Mouse (Mus musculus) c-Kit-positive CD71-negative TER-119-negative erythroid progenitor cells, embryonic 14.5 days (primary cell): ENCODE measurements around the gene Trim8.

Experiments
- DNase-seq: peaks from one replicate; pipeline ENCODE4 v3.0.0-alpha.2; 2013; ENCODE audit warnings: low read depth

Trim8 gene

GRCm38 (mm10) chr19:46505646-46506371 is 4.3 kb downstream of the Trim8 start:
- no peak for DNase-seq

DNA sequence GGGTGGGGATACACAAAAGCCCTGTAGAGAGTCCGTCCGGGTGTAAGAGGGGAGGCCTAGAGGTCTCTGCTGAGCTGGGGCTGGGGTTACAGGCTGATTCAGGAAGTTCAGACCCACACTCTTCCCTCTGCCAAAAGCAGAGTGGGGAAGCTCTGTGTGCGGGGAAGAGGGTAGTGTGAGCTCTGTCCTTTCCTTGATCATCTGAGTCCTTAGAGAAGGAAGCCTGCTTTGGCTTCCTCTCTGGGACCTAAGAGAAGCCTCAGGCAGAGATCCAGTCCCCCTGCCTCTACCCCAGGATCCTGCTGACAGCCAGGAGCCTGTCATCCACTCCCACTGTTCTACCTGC is 4.8 kb downstream of the Trim8 start:
- DNase-seq: no peak

DNA sequence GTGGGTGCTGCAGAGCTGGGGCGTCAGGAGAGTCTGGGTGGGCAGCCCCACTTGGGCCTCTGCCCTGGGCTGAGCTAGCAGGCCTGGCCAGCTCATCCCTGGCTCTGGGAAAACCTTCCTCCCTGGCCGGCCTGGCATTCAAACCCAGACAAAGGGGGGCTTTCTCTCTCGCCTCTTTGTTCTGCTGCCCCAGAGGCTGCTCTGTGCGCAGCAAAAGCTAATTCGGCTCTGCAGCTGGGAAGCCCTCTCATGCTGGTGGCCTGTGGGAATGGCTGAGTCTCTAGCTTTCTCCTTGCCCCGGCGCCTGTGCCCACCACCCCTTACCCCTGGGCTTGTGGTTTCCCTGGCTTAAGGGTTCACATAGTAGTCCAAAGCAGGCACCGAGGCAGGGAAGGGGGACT is 5.7 kb downstream of the Trim8 start:
- DNase-seq: no peak

GRCm38 (mm10) chr19:46507806-46508205 is 6.3 kb downstream of the Trim8 start:
- DNase-seq: no peak

- no peak for DNase-seq
Measured at GRCm38 (mm10) chr19:46508738-46509137, 7.2 kb downstream of the Trim8 start.

DNA sequence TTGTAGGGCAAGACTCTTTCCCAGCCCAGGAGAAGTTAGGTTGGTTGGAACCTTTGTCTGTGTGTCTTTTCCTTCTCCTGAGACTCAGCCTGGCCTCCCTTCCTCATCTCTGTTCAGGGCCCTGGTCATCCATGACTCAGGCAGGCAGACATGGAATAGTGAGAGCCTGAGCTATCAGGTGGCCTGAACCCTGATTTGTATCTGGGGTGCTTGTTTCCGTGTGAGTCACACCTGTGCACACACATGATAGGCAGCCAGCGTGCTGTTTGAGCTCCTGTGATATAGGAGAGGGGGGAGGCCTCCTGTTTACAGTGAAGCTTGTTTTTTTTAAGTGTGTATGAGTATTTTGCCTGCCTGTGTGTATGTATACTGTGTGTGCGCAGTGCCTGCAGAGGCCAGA is 7.7 kb downstream of the Trim8 start:
- no peak for DNase-seq

DNA sequence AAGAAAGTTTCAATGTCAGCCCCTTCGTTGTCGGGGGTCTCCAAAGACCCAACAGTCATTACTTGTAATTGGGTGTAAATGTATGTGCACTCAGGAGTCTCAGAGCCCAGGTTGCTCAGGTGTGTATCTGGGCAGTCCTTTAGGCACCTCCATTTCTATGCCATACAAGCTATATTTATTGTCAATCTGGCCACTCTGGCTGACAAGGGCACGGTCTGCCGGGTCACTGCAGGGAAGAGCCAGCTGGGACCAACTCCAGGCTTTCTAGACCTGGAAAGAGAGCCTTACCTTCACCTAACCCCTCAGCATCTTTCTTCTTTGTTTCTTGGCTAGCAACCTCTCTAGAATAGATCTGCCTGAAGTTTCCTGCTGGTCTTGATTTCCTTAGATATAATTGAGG is 8.2 kb downstream of the Trim8 start:
- no peak for DNase-seq

DNA sequence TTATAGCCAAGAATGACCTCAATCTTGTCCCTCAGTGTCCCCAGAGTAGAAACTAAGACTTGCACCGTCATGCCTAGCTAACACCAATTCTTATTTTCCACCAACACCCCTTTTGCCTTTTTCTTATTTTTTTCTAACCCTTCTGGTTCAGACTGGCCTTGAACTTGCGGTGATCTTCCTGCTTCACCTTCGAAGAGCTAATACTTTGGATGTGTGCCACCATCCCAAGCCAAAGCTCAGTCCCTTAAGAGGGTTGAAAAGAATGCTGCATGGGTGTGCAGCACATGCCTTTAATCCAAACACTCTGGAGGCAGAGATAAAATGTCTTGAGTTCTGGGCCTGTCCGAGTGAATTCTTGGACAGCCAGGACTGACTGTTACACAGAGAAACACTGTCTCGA is 8.9 kb downstream of the Trim8 start:
- DNase-seq: no peak

DNA sequence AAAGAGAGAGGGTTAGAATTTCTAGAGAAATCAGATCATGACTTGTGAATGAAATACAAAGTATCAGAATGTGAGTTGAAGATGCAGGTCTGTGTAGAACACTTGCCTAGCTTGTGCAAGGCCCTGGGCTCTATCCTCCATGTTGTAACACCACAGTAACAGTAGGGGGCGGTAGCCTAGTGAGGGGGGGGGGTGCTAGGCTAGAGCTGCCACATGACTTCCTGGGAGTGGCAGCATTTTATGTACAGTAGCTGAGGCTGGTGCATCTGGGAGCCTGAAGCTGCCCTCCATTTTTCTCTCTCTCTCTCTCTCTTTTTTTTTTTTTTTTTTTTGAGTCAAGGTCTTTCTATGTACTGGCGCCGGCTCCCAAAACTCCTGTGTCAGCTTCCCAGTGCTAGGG is 9.3 kb downstream of the Trim8 start:
- DNase-seq: no peak

DNA sequence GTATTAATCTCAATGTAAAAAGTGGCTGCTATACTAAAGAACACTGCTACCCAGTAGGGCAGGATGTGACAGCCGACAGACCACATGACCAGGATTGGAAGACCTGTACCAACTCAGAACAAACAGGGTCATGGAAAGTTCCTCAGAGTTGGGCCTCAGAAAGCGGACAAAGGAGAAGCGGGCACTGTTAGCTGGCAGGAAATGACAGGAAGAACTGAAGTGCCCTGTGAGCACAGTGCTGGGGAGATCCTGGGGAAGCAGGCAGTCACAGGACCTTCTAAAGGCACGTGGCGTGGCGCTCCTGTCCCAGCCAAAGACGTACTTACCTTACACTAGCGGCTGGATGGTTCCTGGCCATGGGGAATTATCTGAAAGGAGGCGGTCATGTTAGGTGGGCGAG is 9.8 kb downstream of the Trim8 start:
- no peak for DNase-seq

- no peak for DNase-seq
Measured at GRCm38 (mm10) chr19:46514387-46514786, 12.9 kb downstream of the Trim8 start.

DNA sequence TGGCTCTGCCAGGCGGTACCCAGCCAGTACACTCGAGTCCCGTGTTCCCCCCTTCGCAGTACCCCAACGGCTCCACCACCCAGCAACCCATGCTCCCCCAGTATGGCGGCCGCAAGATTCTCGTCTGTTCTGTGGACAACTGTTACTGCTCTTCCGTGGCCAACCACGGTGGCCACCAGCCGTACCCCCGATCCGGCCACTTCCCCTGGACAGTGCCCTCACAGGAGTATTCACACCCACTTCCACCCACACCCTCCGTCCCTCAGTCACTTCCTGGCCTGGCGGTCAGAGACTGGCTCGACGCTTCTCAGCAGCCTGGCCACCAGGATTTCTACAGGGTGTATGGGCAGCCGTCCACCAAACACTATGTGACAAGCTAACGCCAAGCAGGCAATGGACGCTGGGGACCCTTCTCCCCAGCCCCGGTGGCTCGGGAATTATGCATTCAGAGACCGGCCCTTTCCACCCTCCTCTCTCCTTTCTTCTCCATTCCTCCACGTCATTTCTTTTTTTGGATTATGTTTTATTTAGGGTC is 13.9 kb downstream of the Trim8 start:
- DNase-seq: no peak

DNA sequence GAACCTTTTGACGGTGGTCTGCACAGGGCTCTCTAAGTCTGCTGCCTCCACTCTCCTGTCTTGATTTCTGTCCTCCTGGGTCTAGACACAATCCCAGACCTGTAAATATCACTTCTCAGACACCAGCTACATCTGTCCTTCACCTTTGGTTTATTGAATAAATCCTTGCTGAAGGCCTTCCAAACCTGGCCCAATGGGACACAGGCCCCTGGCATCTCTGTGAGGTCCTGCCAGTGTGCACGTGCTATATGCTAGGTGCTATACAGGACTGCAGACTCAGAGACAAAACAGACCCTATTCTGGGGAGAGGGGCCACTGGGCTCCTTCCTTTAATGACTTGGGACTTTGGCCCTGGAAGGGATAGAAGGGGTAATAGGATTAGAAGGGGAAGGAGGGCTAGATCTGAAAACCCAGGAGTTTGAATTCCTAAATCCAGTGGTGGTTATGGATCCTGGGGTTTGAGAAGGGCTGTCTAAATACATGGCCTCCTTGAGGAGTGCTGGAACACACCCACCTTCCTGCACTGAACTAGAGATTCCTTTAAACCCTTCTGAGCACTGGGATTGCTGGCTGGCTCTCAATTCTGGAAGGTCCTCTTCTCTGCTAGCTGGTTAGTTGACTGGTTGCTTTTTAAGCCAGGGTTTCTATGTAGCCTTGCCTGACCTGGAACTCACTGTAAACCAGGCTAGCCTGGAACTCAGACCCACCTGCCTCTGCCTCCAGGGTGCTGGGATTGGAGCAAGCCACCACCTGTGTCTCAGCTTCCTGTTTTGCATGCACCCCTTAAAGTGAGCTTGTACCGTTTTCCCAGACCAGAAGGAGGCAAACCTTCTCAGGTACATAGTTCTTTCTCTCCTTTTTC is 15.4 kb downstream of the Trim8 start:
- no peak for DNase-seq

- no peak for DNase-seq
Measured at GRCm38 (mm10) chr19:46517529-46518351, 16.2 kb downstream of the Trim8 start.

DNA sequence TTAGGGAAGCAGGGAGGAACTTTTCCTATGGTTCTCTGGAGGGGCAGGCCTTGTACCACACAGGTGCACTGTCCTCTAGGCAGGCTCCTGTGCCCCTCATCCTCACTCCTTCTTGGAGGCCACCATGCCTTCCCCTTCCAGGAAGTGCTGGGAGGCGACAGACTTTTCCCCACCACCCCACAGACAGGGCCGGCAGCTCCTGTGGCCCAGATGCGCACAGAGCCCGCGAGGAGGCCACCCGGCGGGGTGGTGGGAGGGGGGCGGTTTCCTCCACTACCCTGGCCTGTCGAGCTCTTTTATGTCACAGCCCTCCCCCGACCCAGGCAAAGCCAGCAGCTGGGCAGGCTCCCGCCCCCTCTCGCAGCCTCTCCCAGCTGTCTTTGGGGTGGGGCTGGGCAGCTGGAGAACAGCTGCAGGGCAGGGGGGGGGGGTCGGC is 16.9 kb downstream of the Trim8 start:
- no peak for DNase-seq

GRCm38 (mm10) chr19:46518828-46519621 is 17.5 kb downstream of the Trim8 start:
- no peak for DNase-seq

DNA sequence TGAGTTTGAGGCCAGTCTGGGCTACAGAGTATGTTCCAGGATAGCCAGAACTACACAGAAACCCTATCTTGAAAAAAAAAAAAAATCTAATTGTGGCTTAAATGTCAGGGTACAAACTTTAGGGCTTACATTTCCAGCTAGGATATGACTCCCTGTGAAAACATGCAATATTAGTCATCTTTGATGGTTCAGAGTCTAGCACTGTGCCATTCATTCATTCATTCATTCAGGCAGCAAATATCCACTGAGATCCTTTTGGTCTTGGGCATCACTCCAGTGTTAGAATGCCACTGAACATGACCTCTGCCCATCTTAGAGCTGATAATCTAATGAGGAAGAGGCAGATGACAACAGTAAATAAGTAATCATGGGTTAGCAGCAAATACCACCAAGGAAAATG is 20.2 kb downstream of the Trim8 start:
- DNase-seq: no peak

DNA sequence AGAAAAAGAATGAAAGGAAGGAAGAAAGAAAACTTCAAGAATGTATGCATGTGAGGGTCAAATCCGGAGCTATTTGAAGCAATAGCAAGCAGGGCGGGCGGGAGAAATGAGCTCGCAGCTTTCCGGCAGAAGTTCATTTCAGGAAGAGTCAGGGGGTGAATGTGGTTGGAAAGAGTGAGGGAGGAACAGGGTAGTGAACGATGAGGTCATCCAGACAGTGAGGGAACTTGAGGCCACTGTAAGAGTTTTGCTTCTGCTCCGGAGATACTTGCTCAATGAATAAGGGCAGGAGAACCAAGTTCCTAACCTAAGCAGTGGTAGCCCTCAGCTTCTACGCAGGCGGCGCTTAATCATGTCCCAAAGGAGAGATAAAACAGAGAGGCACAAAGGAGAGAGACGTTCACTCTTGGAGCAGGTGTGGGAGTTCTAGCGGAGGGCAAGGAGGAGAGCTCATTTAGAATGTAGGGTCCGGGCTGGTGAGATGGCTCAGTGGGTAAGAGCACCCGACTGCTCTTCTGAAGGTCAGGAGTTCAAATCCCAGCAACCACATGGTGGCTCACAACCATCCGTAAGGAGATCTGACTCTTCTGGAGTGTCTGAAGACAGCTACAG is 21.0 kb downstream of the Trim8 start:
- no peak for DNase-seq

- no peak for DNase-seq
Measured at GRCm38 (mm10) chr19:46523131-46523479, 21.6 kb downstream of the Trim8 start.

DNA sequence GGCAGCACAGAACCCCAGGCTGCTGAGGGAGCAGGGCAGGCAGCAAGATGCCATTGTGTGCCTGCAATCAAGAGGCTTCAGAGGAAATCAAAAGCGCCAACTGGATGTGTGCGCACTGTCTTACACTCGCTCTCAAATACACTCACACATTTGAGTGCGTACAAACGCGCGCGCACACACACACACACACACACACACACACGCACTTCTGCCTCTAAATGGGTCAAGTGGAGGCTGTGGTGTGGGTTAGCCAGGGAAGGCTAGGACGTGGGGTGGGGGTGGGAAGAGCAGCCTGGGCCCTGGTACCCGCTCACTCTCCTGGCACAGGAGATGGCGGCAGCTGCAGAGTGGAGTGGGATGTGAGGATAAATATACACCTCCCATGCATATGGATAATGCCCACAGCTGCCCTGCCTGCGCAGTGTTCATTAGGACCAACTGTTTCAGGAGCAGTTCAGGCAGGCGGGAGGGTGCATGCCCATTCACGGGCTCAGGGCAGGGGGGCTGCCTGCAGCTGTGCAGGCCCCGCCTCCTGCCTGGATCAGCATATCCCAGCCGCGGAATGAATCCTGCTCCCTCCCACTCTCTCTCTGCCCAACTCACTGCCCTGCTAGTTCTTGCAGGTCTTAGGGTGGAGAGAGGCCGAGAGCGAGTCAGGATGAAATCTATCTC is 22.1 kb downstream of the Trim8 start:
- no peak for DNase-seq

DNA sequence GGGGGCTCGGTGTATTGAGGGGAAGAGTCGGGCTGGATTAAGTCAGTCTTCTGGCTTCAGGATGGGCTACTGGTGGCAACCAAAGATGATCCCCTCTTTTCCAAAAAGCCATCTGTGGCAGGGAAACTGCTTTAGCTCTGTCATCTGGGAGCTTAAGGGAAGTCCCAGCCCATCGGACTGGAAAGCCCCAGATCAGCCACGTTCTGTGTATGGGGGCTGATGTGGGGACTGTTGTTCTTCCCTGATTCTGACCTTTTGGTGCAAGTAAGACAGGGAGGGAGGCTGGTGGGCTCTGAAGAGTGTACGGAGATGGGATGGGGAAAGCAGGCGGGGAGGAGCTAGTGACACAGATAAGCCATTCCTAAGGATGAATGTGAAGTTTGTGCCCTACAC is 22.6 kb downstream of the Trim8 start:
- DNase-seq: no peak
